Mouse (Mus musculus): ENCODE measurements around the gene Smg6.

The Smg6 gene

DNA sequence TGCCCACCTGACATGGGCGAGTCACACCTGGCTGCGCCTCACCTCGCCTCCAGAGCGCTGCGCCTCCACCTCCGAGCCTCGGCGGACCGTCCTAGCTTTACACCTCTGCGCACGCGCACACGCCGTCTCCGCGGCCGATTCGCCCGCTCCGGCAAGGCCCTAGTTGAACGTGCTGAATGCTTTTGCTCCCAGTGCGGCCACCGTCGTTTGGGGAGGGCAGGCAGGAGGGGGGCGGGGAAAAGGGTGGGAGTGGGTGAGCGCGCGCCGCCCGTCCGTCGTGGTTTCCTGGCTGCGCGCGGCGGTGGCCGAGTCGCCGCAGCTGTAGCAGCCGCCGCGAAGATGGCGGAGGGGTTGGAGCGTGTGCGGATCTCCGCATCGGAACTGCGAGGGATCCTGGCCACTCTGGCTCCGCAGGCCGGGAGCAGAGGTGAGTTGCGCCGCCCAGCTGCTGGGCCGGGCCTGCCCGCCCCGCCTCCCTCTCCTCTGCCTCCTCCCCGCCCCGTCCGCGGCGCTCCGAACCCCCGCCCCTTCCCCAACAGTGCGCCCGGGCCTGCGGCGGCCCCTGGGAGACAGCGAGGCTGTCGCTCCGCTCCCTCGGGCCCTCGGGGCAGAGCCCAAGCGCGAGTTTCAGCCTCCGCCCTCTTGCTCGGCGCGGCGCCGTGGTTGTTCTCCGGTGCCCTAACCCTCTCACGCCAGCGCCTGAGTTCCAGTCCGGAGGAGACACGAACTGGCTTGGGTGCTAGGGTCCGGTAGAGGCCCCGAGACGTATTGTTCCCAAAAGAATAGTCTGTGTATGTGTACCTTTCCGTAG, at the start of gene Smg6, which contains the start of gene Srr:
Gene Smg6, plus strand, starts transcription at position 247 of the 811 bp plus-strand sequence.
Gene Srr, minus strand, starts transcription at position 372 of the 811 bp plus-strand sequence.
- peak; percentile 93 for DNase-seq

DNA sequence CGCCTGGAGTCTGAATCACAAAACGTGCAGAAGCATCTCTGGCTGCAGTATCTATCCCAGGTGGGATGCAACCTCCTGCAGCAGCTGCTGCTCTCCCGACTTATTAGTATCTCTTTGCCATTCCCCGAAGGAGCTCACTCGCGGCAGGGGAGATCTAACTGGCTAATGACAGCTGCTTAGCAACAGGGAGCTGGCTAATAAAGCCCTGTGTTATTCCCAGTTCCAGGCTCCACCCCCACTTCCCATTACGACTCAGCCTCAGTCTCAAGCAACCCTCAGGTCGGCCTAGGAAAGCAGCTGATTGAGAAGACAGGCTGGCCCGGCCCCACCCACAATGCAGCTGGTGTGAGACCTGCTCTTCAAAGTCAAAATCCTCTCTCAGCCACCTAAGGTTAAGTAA, 48.8 kb upstream of the Smg6 start:
- peak; percentile 32 for DNase-seq

DNA sequence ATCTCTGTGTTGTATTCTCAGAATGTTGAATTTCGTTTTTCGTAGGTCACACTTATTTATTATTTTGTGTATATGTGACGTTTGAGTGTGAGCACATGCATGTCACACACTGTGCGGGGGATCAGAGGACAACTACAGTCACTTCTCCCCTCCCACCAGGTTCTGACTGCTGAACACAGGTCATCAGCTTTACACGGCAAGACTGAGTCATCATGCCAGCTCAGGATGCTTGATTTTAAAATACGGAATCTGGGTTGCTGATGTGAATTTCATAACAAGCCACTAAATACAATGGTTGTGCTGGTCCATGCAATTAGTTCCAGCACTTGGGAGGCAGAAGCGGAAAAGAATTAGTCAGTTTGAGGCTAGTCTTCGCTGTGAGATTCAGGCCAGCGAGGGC, 44.6 kb upstream of the Smg6 start:
- DNase-seq, result no peak

DNA sequence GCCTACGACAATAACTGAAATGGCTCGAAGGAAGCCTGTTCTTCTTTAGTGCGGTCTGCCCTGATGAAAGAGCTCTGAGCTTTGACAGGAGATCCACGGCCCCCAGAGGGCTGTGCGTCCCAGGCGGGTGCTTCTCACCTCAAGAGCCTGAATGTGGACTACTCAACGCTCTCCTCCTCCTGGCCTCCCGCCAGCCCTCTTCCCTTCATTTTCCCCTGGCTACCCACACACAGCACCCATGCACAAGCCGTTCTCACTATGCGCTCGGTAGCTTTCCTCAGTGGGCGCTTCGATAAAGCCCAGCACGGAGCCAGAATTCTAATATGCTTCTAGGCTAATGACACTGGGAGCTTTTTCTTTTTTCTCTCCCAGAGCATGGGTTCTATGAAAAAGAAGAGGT, 43.6 kb upstream of the Smg6 start:
- DNase-seq, result no peak

DNA sequence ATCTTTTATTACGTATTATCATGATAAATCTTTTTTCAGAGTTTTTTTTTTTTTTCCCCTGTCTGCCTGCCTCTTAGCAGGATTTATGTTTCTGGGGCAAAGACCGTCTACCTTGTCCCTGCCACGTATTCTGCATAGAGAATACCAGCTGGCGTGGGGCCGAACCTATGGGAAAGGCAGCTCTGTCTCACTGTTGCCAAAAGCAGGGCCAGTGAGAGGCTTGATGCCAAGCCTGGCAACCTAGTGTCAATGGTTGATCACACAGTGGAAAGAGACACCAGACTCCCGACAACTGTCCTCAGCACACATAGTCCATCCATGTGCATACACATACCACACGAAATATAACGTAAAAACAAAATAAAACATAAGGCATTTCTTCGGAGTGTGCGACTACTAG, 42.5 kb upstream of the Smg6 start:
- peak; percentile 56 for DNase-seq

DNA sequence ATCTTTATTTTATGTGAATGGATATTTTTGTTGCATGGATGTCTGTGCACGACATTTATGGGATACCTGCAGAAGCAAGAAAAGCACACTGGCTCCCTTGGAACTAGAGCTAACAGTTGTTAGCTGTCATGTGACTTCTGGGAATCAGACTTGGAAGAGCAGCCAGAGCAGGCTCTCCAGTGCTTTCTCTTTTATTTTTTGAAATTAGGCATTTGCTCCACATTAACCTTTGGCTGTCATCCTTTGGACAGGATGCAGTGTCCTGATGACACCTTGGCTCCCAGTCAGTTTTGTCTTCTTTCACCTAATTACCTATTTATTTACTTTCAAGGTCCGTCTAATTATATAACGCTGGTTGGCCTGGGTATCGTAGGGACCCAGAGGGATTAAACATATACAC, 31.0 kb upstream of the Smg6 start:
- DNase-seq, result peak; percentile 23

DNA sequence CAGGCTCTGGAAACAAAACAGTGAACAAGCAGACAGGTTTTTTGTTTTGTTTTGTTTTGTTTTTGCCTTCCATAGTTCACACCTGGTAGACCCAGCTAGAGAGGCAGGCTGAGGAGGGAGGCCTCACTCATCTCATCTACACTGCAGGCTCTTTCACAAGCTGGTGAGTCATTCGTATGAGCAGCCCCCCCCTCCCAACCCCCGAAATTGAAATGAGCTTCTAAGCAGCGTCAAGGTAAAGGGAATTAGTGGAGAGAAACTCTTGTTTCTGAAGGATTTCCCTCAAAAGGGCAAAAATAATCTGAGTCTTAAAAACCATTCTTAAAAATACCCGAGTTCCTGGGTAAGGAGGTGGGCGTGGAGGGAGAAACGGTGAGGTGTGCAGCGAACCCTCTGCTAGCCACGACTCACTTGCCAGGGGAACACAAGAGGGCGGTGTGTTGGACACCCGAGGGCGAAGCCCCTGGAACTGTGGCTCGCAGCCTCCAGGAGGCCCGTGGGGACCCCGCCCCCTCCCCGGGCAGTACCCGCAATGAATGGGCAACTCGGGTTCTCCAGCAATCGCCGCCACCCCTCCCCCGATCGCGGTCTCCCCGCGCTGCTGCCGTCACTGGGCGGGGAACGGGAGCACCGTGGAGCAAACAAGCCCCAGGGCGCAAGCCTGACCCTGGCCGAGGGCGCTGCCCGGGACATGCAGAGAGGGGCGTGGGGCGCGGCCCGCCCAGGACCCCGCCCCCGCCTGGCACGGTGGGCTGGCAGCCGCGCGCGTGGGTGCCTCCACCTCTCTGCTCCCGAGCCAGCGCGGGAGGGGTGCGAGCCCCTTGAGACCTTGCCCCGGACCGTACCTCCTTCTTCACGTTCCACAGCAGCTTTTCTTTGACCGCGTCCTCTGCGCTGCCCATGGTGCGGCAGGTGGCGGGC, 29.4 kb upstream of the Smg6 start:
- peak; percentile 77 for DNase-seq

DNA sequence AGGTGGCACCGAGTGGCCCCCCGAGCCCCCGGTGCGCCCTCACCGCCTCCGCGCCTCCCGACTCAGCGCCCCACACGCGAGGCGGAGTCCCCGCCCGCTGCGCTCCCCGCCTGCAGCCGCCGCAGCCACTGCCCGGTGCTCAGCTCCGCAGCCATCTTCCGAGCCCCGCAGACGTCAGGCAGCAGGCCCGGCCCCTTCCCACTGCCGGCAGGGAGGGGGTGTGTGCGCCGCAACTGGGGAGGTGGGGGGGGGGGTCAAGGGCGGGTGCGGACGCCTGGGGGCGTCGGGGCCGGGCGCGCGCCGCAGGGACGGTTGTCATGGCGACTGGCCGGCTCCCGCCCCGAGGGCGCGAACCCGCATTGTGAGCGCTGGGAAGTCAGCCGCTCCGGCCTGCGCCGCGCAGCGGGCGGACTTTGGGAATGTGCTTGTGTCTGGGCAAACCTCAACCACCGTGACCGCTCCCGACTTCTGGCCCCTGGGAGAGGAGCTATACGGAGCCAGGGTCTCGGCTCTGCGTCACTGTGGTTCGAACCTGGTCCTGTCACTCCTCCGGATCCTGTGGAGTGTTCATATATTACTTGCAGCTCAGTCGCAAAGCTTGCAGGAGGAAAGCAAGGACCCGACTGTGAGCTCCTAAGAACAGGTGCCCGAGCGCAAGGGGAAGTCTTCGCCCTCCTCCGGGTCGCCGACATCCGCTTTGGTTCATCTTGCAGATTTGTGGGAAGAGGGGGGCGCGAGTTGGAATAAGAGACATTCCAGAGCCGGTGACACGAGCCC, 28.5 kb upstream of the Smg6 start, which contains the start of gene Sgsm2:
Gene Sgsm2, minus strand, starts transcription at position 160 of the 777 bp plus-strand sequence.
- peak; percentile 79 for DNase-seq

DNA sequence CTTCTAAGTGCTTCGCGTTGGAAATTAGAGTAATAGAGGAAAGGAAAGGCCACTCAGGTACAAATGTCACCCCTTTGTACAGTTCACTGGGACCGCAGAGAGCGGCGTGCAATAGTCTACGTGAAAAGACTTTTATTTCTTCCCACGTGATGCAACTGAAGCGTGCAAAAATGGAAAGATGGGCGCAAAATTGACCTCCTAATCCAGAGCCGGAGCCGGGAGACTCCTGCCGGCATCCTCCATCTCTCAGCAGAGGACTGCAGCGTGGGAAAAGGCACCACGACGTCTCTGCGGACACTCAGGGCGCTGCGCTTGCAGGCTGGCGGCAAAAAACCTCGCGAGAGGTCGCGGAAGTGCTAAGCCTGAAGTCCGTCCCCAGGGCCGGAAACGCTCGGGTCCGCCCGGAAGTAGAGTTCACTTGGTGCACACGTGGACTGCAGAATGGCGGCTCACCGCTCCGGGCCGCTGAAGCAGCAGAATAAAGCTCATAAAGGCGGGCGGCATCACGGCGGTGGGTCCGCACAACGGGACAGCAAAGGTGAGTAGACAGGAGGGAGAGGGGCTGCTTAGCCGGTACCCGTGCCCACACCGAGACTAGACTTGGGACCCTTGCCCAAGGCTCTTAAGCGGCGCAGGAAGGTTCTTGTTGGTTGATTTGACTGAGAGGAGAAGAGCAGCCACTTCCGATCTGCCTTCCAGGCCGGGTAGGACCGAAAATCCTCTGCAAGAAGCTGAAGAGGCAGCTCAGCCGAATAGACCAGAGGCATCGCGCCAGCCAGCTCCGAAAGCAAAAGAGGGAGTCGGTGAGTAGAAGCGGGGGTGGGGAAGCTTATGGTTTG, 27.7 kb upstream of the Smg6 start, which contains the start of gene Tsr1:
Gene Tsr1, plus strand, starts transcription at position 394 of the 839 bp plus-strand sequence.
- DNase-seq, result peak; percentile 90

DNA sequence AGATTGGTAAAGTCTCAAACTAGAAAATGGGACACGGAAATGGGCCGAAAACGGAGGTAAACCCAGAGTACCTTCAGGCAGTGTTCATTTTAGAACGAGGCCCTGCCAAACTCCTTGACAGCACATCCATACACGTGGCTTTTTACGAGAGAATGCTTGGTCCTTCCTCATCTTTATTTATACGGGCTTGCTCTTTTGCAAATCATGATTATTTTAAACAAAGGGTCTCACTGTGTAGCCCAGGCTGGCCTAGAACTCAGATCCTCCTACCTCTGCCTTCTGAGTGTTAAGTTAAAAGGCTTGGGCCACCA, 27.2 kb upstream of the Smg6 start:
- no peak for DNase-seq

DNA sequence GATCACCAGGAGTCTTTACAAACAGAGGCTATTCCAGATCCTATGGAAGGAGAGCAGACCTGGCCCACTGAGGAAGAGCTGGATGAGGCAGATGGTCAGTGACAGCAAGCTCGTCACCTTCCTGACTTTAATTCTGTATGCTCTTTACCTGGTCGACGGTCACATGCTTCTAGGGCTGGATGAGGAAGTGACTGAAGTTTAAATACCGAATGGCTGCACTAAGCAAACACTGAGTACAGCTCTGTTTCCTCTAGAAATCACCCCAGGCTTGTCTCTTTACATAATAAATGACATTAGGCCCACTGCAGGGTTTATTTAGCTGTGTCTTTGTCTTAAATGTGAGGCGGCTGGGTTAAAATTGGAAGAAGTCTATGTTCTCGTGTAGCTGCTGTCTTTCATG, 24.1 kb upstream of the Smg6 start:
- DNase-seq, result no peak

DNA sequence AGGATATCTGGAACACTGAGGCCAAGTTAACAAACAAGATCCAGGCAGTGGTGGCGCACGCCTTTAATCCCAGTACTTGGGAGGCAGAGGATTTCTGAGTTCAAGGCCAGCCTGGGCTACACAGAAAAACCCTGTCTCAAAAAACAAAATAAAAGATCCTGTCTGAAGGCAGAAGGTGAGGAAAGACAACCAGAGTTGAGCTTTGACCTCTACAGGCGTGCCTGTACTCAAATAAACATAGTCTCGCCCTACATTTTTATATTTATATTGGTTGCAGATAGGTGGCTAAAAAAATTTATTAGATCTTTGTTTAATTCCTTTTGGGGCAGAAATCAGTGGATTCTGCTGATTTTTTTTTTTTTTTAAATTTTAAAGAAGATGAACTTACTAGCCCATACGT, 23.2 kb upstream of the Smg6 start:
- DNase-seq, result no peak

DNA sequence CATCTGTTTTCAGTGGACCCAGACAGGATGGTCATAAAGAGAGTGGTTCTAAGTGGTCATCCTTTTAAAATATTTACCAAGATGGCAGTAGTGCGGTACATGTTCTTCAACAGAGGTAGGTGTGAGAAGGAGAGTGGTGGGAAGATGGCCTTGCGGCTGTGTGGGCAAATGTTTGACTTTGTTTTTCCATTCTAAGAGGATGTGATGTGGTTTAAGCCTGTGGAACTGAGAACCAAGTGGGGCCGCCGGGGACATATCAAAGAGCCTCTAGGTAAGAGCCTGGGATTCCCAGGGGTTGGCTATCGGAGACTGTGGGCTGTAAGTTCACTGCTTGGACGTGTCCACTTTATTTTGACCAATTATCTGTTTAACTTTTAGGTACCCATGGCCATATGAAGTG, 17.8 kb upstream of the Smg6 start:
- no peak for DNase-seq

DNA sequence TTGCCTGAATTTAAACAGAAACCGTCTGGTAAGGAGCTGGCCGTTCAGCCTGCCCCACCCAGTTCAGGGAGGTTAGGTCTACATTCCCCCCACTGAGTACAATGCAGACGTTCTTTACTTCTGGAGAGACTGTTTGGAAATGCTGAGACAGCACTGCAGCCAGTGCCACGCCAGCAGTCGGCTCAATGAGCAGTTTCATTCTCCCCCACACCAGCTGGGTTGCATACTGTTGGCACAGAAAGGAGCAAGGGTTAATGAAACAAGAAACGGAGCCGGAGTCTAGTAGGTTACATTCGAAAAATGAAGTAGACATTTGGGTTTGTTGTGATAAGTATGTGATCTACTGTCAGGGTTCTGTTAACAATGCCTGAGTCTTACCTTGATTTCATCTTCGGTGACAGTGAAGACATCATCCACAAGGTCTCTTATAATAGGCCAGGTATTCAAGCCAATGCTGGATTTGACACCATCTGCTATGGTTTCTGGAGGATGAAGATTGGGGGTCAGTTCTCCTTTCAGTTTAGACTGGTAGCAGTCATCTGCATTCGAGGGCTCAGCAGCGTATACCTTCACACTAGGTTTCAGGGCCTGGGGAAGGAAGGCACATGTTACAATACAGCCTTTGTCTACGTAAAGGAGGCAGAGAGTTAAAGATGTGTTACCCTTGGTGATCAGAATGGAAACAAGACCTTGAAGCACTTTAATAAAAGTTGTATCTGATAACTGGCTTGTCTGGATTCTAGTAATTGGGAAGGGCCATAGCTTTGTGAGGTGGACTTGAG, 16.8 kb upstream of the Smg6 start:
- DNase-seq, result peak; percentile 25

DNA sequence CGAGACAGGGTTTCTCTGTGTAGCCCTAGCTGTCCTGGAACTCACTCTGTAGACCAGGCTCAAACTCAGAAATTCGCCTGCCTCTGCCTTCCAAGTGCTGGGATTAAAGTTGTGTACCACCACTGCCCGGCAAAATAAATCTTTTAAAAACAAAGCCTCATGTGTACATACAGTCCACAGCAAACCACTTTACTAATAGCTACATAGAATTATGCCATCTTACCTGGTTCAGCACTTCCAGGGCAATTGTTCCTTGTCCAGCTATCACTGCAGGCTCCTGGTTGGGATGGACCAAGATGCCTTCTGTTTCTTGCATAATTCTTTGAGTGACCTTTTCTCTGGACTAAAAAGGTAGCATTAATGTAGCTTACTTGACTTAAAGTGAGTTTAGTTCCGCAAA, 15.6 kb upstream of the Smg6 start:
- DNase-seq, result no peak

DNA sequence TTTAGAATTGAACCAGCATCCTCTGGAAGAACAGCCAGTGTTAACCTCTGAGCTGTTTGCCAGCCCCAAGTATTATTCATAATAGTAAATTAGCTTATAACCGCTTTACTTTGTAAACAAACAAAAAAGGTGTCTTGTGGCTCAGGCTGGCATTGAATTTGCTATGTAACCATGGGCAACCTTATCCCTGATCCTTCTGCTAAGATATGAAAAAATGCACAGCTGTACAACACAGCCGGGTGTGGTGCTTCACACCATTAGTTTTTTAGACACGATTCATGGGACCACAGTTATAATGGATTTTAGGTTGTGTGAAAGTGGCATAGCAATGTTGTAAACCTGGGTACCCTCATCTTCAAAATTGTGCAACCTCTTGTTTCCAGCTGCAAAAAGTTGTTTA, 13.1 kb upstream of the Smg6 start:
- no peak for DNase-seq

DNA sequence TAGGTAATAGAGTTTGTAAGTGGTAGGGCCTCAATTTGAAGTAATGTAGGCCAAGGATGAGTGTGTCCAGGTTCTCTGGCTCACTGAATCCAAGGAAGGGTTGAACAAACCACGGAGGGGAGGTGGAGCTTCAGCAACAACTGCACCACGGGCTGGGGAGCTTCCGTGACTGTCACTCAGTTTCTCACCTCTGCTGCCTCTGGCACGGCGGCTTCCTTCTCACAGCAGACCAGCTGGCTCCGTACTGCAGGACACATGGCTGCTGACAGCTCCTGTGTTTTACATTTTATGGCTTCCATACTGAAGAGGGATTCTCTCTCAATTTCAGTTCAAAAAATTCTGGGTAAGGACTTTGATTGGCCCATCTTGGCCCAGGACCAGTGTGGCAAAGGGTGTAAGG, 6.4 kb upstream of the Smg6 start:
- no peak for DNase-seq

DNA sequence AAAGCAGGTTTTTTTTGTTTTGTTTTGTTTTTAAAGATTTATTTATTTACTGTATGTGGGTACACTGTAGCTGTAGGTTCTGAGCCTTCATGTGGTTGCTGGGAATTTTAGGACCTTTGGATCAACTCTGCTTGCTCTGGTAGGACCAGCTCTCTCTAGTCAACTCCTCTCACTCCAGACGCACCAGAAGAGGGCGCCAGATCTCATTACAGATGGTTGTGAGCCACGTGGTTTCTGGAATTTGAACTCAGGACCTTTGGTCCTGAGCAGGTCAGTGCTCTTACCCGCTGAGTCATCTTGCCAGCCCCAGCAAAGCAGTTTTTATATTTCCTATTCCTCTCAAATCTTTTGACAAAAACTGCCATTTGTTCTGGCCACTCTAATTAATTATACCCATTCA, 1.5 kb upstream of the Smg6 start:
- DNase-seq, result peak; percentile 72

DNA sequence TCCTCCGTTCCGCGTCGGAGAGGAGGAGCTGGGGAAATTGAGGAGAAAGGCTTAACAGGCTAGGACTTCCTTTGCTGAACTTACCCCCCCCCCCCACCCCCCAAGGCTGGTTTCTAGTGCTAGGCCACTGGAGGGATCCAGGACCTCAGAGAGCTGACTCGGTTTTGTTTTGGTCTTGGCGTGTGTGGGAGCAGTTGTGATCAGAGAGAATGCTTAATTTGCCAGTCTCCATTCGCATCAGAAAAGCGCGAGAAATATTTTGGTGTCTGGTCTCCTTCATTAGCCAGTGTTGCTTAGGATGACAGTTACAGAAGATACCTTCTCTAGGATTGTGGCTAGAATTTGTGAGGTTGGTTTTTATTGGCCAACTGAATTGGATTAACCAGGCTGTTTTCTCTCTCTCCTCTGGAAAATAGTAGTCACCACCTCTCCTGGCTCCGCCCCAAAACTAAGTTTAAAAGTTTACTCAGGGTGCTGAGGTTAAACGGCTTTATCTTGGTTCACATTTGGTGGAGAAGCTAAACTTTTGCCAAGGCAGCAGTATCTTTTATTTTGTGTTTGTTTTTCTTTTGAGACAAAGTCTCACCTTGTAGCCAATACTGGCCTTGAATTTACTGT, 874 bp downstream of the Smg6 start:
- DNase-seq, result peak; percentile 70

DNA sequence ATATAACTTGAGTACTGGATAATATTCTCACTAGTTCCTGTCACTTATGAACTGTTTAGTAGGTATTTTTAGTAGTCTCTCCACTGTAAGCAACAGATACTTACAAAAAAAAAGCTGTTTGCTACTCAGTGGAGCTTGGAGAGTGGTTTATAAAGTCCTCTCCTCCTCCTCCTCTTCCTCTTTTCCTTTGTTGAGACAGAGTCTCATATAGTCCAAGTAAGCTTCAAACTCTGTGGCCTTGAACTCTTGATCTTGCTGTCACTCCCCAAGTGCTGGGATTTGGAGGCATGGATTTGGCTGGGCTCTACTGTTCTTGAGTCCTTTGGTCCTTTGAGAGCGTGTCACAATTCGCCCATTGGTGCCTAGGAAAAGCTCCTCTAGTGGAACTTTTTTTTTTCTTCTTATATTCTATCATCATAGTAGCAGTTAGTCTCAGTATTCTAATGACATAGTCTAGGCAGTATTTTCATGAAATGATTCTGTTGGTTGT, 1.7 kb downstream of the Smg6 start:
- no peak for DNase-seq

DNA sequence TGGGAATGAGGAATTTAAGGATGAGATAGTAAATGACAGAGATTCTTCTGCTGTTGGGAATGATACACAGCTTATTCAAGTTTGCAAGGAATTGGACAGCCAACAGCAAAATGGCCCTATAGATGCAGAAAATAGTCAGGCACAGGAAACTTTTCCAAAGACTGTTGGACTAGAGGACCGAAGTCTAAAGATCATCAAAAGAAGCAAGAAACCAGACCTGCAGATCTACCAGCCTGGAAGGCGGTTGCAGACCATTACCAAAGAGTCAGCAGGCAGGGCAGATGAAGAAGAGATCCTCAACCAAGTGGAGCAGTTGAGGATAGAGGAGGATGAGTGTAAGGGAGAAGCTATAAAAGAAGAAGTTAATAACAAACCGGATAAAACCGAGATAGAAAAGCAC, 3.5 kb downstream of the Smg6 start:
- DNase-seq, result no peak
